Mouse (Mus musculus) cerebellum, postnatal 36 days (tissue): ENCODE measurements around the gene Mchr1.

Experiments
- DNase-seq, 2 experiments: peaks; one replicate each; pipeline ENCODE4 v3.0.0; 2021 to 2022; ENCODE audit warnings: mixed read lengths in 2 of 2

The Mchr1 gene

DNA sequence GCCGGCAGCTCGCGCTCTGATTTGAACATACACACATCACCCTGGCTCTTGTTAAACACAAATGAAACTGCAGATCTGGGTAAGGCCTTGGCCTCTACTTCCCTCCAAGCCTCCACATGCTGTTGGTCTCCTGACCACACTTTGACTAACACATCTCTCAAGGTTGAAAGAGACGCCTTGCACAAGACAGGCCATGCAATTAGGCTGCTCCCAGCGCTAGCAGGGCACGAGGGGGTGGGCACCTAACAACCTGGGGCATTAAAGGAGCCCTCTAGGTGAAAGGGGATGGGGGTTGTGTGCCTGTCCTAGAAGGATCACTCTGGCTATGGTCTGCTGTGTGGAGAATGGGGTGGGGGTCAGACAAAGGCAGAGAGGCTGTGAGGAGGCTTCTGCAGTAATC lies 43.4 kb downstream of the Mchr1 start:
- DNase-seq = no peak

GRCm38 (mm10) chr15:81284121-81284734 lies 48.9 kb downstream of the Mchr1 start:
- DNase-seq = no peak
